Mouse (Mus musculus) limb, embryonic 14.5 days (tissue): Measurements from ENCODE around the gene Hist1h3g. TPM values are rescaled to one million over a fixed set of nuclear protein-coding genes. Genes with fewer than 3 reads are reported as not detected.

Experiments
- ATAC-seq: fragments of 200-750 bp; cut with Nextera tagmentation; 2 replicates; pipeline ENCODE4 v1.8.0; 2017; ENCODE audit warnings: low read depth, moderate number of reproducible peaks, moderate TSS enrichment; ENCODE audit not compliant: low FRiP score
- DNase-seq: peaks from one replicate; pipeline ENCODE4 v3.0.0-alpha.2; 2015; ENCODE audit warnings: low spot score
- H3K27ac ChIP-seq: fragments of 300-500 bp; sonication (generic); replicated peaks from 2 replicates; pipeline ENCODE4 v1.5.1; 2014; ENCODE audit warnings: low read depth, mild to moderate bottlenecking, low read length, moderate library complexity, mixed read lengths
- H3K27me3 ChIP-seq: fragments of 300-500 bp; sonication (generic); 2 replicates; pipeline ENCODE4 v1.6.1; 2014; ENCODE audit warnings: low read length, mixed read lengths; ENCODE audit not compliant: control insufficient read depth, insufficient read depth
- H3K36me3 ChIP-seq: fragments of 300-500 bp; sonication (generic); 2 replicates; pipeline ENCODE4 v1.6.1; 2014; ENCODE audit warnings: mild to moderate bottlenecking, low read length, moderate library complexity, mixed read lengths; ENCODE audit not compliant: control insufficient read depth, insufficient read depth
- H3K4me1 ChIP-seq: fragments of 300-500 bp; sonication (generic); 2 replicates; pipeline ENCODE4 v1.6.1; 2014; ENCODE audit warnings: antibody characterized with exemption, low read length, mixed read lengths; ENCODE audit not compliant: control insufficient read depth, insufficient read depth
- H3K4me2 ChIP-seq: fragments of 300-500 bp; sonication (generic); replicated peaks from 2 replicates; pipeline ENCODE4 v1.6.1; 2014; ENCODE audit warnings: low read depth, mild to moderate bottlenecking, low read length, moderate library complexity; ENCODE audit not compliant: severe bottlenecking
- H3K4me3 ChIP-seq: fragments of 300-500 bp; sonication (generic); replicated peaks from 2 replicates; pipeline ENCODE4 v1.5.1; 2014; ENCODE audit warnings: low read length
- H3K9ac ChIP-seq: fragments of 300-500 bp; sonication (generic); 2 replicates; pipeline ENCODE4 v1.6.1; 2014; ENCODE audit warnings: mild to moderate bottlenecking, low read depth, low read length, moderate library complexity; ENCODE audit not compliant: severe bottlenecking
- H3K9me3 ChIP-seq: fragments of 300-500 bp; sonication (generic); 2 replicates; pipeline ENCODE4 v1.6.1; 2016; ENCODE audit warnings: low read length; ENCODE audit not compliant: control insufficient read depth
- POLR2A ChIP-seq: fragments of 200-500 bp; IDR thresholded peaks from 2 replicates; pipeline ENCODE4 v1.8.0; 2012; ENCODE audit warnings: inconsistent platforms, mild to moderate bottlenecking, moderate library complexity, borderline replicate concordance; ENCODE audit not compliant: insufficient read depth, insufficient read length; ENCODE audit errors: extremely low read depth
- WGBS: fragments of 180-500 bp; shearing (Covaris S2); extraction: QIAGEN DNeasy Blood & Tissue Kit; methylation state at CpG from one replicate; pipeline ENCODE4 v1.1.7; 2014; 5-methylcytosine and 5-hydroxymethylcytosine counted together
- polyA plus RNA-seq, 2 experiments: library from polyadenylated mRNA; depleted of rRNA in 1 of 2; stranded (reverse) in 1 of 2; unstranded in 1 of 2; fragments of >200 nt; fragmentation: Nextera tagmentation in 1 of 2; extraction: Ambion mirVana in 1 of 2; gene quantifications; 2 replicates each; pipeline versions ENCODE4 v1.2.1 to v1.2.3; 2012 to 2014

The Hist1h3g gene
- polyA plus RNA-seq, 2 experiments: 4.1 to 32.6 TPM

DNA sequence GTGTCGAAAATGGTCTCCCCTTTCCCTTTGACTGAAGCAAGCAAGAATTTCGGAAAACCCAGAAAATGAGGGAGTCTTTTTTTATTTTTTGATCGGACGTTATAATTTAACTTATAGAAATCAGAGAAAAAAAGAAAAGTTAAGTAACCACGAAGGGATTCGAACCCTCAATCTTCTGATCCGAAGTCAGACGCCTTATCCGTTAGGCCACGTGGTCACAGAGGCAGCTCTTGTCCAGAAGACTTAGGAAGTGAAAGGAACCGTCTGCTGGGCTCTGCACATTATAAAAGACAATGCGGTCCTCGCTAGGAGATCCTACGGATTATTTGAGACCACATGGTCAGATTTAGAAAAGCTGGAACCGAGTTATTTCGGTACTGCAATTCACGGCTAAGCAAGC, 8.9 kb upstream of the Hist1h3g start:
- peak overlapping the region; percentile 28; the same call in 1 of the 2 replicates for H3K9ac ChIP-seq
- DNase-seq (peak; percentile 95), ATAC-seq (peak; percentile 71)
- 2% methylated on average over 17 of the region's 17 CpGs for WGBS
- H3K4me1 ChIP-seq: peaks cover 6% of the 10 kb centered on the region
- no peaks in the 10 kb centered on the region for H3K9me3 ChIP-seq
- H3K4me2 ChIP-seq: peak overlapping the region; percentile 40
- no peak for TF ChIP-seq POLR2A
- H3K27me3 ChIP-seq: no peaks in the 10 kb centered on the region
- peak overlapping the region; percentile 36 for H3K4me3 ChIP-seq
- H3K27ac ChIP-seq: 0 out of 2 replicates have a peak overlapping the region, but pooled peaks have one; percentile 6
- no peaks in the 10 kb centered on the region for H3K36me3 ChIP-seq

DNA sequence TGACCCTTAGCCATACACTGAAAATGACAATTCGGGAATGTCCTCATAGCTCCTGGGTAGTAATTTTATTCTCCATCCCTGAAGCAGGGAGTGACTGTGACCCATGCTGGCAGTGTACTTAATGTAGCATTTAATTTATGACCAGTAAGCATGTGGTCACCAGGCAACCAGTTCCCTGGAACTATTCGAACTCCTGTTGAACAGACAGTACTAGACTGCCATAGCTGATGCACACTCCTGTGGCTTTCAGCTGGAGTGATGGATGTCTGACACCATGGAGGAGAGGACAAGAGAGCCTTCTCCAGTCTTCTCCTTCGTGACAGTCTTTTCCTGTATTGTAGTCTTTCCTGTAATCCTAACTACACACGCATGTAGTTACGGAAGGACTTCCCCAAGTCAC, 6.2 kb upstream of the Hist1h3g start:
- H3K36me3 ChIP-seq: no peaks in the 10 kb centered on the region
- H3K4me2 ChIP-seq: no peak overlapping the region
- H3K9ac ChIP-seq: no peak overlapping the region
- no peaks in the 10 kb centered on the region for H3K27me3 ChIP-seq
- 73% methylated on average over 5 of the region's 5 CpGs for WGBS
- no peak overlapping the region for H3K4me3 ChIP-seq
- ATAC-seq (no peak), DNase-seq (no peak)
- H3K27ac ChIP-seq: no peak overlapping the region
- TF ChIP-seq POLR2A: no peak
- peaks cover 19% of the 10 kb centered on the region for H3K4me1 ChIP-seq
- H3K9me3 ChIP-seq: no peaks in the 10 kb centered on the region

- 27% methylated on average over 2 of the region's 2 CpGs for WGBS
- no peaks in the 10 kb centered on the region for H3K27me3 ChIP-seq
- peak overlapping the region; percentile 99 for H3K27ac ChIP-seq
- peak overlapping the region; percentile 55 for H3K4me3 ChIP-seq
- H3K4me1 ChIP-seq: peaks cover 22% of the 10 kb centered on the region
- H3K4me2 ChIP-seq: peak overlapping the region; percentile 49
- H3K36me3 ChIP-seq: no peaks in the 10 kb centered on the region
- TF ChIP-seq POLR2A: no peak
- no peaks in the 10 kb centered on the region for H3K9me3 ChIP-seq
- DNase-seq (no peak), ATAC-seq (no peak)
- H3K9ac ChIP-seq: peak overlapping the region; percentile 76
These were observed 5.6 kb upstream of the Hist1h3g start for GRCm38 (mm10) chr13:23529480-23530165.

DNA sequence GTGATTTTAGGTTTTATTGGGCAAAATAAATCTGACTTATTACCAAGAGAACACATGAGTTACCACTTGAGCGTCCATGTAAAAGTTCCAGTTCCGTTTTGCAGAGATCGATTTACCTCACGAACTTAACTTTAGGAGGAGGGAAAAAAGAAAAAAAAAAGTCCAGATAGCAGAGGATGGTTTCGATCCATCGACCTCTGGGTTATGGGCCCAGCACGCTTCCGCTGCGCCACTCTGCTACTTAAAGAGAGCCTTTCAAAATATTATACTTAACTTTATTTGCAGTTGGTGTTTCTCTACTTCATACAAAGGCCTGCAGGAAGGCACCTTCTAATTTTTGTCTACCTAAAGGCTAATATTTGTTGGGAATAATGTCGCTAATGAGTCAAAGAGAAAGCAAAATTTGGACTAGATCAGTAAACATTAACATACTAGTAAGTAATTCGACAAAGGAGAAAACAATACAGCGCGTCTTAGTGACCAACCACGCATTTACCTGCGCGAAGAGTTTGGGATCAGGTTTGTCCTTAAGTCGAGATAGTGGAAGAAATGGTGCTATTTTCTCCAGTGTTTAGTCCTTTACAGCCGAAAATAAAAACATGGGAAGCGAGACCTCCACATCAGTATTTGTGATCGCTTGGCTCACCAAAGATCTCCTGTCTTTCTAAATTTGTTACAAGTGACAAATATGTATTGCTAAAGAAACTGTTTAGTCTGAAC, 4.9 kb upstream of the Hist1h3g start:
- Histone ChIP-seq H3K9ac (peak overlapping the region; percentile 76), H3K4me2 (peak overlapping the region; percentile 49), H3K4me3 (peak overlapping the region; percentile 55), H3K36me3 (no peaks in the 10 kb centered on the region), H3K4me1 (peaks cover 22% of the 10 kb centered on the region), H3K27ac (peak overlapping the region; percentile 99), H3K27me3 (no peaks in the 10 kb centered on the region), H3K9me3 (no peaks in the 10 kb centered on the region)
- TF ChIP-seq POLR2A: no peak
- DNase-seq (peak; percentile 76), ATAC-seq (peak; percentile 1; the same call in 1 of the 2 replicates)
- under 1% methylated on average over 20 of the region's 20 CpGs for WGBS
